Mouse (Mus musculus) forebrain, embryonic 12.5 days (tissue): Measurements from ENCODE around the gene Osgin1. TPM values are rescaled to one million over a fixed set of nuclear protein-coding genes. Genes with fewer than 3 reads are reported as not detected.

Source experiments
- ATAC-seq: fragments of 200-750 bp; cut with Nextera tagmentation; 2 replicates; pipeline ENCODE4 v1.8.0; 2017; ENCODE audit warnings: moderate TSS enrichment; ENCODE audit not compliant: low FRiP score
- H3K27ac ChIP-seq: fragments of 300-500 bp; sonication (generic); 2 replicates; pipeline ENCODE4 v1.5.1; 2016; ENCODE audit warnings: mild to moderate bottlenecking
- H3K27me3 ChIP-seq: fragments of 300-500 bp; sonication (generic); 2 replicates; pipeline ENCODE4 v1.6.1; 2016; ENCODE audit warnings: mild to moderate bottlenecking
- H3K36me3 ChIP-seq: fragments of 300-500 bp; sonication (generic); replicated peaks from 2 replicates; pipeline ENCODE4 v1.6.1; 2016; ENCODE audit warnings: mild to moderate bottlenecking
- H3K4me1 ChIP-seq: fragments of 300-500 bp; sonication (generic); 2 replicates; pipeline ENCODE4 v1.6.1; 2016
- H3K4me2 ChIP-seq: fragments of 300-500 bp; sonication (generic); 2 replicates; pipeline ENCODE4 v1.6.1; 2016; ENCODE audit warnings: mild to moderate bottlenecking, moderate library complexity
- H3K4me3 ChIP-seq: fragments of 300-500 bp; sonication (generic); replicated peaks from 2 replicates; pipeline ENCODE4 v1.5.1; 2016; ENCODE audit warnings: mild to moderate bottlenecking
- H3K9ac ChIP-seq: fragments of 300-500 bp; sonication (generic); 2 replicates; pipeline ENCODE4 v1.6.1; 2016; ENCODE audit warnings: mild to moderate bottlenecking
- H3K9me3 ChIP-seq: fragments of 300-500 bp; sonication (generic); 2 replicates; pipeline ENCODE4 v1.6.1; 2016
- WGBS: fragments of 180-500 bp; shearing (Covaris S2); methylation state at CpG from one replicate; pipeline ENCODE4 v1.1.7; 2016; 5-methylcytosine and 5-hydroxymethylcytosine counted together
- polyA plus RNA-seq: library from polyadenylated mRNA; unstranded; fragments of >200 nt; fragmentation: Nextera tagmentation; extraction: Ambion mirVana; gene quantifications from 2 replicates; pipeline ENCODE4 v1.2.1, GENCODE M21; 2016

Gene Osgin1
- polyA plus RNA-seq, 1 experiment from 2014 or later: 0.13 TPM

- Histone ChIP-seq H3K4me2 (no peak overlapping the region), H3K9ac (no peak overlapping the region), H3K9me3 (no peaks in the 10 kb centered on the region), H3K36me3 (no peaks in the 10 kb centered on the region), H3K4me3 (no peak overlapping the region), H3K27ac (no peak overlapping the region), H3K27me3 (no peaks in the 10 kb centered on the region), H3K4me1 (peaks cover 4% of the 10 kb centered on the region; the same call in 1 of the 2 replicates)
- WGBS: 87% methylated on average over 6 of the region's 6 CpGs
- ATAC-seq: no peak
These were observed 7.7 kb upstream of the Osgin1 start for GRCm38 (mm10) chr8:119426069-119426735.

GRCm38 (mm10) chr8:119427634-119428349, 6.1 kb upstream of the Osgin1 start:
- H3K4me2 ChIP-seq: no peak overlapping the region
- no peaks in the 10 kb centered on the region for H3K4me1 ChIP-seq
- H3K9me3 ChIP-seq: no peaks in the 10 kb centered on the region
- no peak overlapping the region for H3K27ac ChIP-seq
- no peaks in the 10 kb centered on the region for H3K36me3 ChIP-seq
- no peaks in the 10 kb centered on the region for H3K27me3 ChIP-seq
- no peak overlapping the region for H3K9ac ChIP-seq
- WGBS: 80% methylated on average over 12 of the region's 12 CpGs
- no peak for ATAC-seq
- H3K4me3 ChIP-seq: no peak overlapping the region

GRCm38 (mm10) chr8:119428350-119428740, 5.6 kb upstream of the Osgin1 start:
- WGBS: 73% methylated on average over 7 of the region's 7 CpGs
- Histone ChIP-seq H3K4me1 (no peaks in the 10 kb centered on the region), H3K4me2 (no peak overlapping the region), H3K27ac (no peak overlapping the region), H3K36me3 (no peaks in the 10 kb centered on the region), H3K4me3 (no peak overlapping the region), H3K9me3 (no peaks in the 10 kb centered on the region), H3K9ac (no peak overlapping the region), H3K27me3 (no peaks in the 10 kb centered on the region)
- ATAC-seq: no peak

GRCm38 (mm10) chr8:119428766-119429327, 5.1 kb upstream of the Osgin1 start:
- no peak overlapping the region for H3K9ac ChIP-seq
- no peak overlapping the region for H3K4me2 ChIP-seq
- no peaks in the 10 kb centered on the region for H3K36me3 ChIP-seq
- H3K4me3 ChIP-seq: no peak overlapping the region
- no peaks in the 10 kb centered on the region for H3K27me3 ChIP-seq
- ATAC-seq: no peak
- H3K4me1 ChIP-seq: no peaks in the 10 kb centered on the region
- 89% methylated on average over 5 of the region's 5 CpGs for WGBS
- H3K27ac ChIP-seq: no peak overlapping the region
- H3K9me3 ChIP-seq: no peaks in the 10 kb centered on the region

GRCm38 (mm10) chr8:119429552-119429951, 4.4 kb upstream of the Osgin1 start:
- no peaks in the 10 kb centered on the region for H3K27me3 ChIP-seq
- H3K36me3 ChIP-seq: no peaks in the 10 kb centered on the region
- ATAC-seq: no peak
- no peak overlapping the region for H3K27ac ChIP-seq
- no peak overlapping the region for H3K4me3 ChIP-seq
- no peak overlapping the region for H3K9ac ChIP-seq
- H3K4me1 ChIP-seq: no peaks in the 10 kb centered on the region
- no peak overlapping the region for H3K4me2 ChIP-seq
- WGBS: 87% methylated on average over 3 of the region's 3 CpGs
- no peaks in the 10 kb centered on the region for H3K9me3 ChIP-seq

- H3K9ac ChIP-seq: no peak overlapping the region
- no peaks in the 10 kb centered on the region for H3K36me3 ChIP-seq
- no peaks in the 10 kb centered on the region for H3K4me1 ChIP-seq
- H3K27ac ChIP-seq: no peak overlapping the region
- H3K4me2 ChIP-seq: no peak overlapping the region
- no peaks in the 10 kb centered on the region for H3K27me3 ChIP-seq
- H3K4me3 ChIP-seq: no peak overlapping the region
- ATAC-seq: no peak
- WGBS: 80% methylated on average over 8 of the region's 8 CpGs
- H3K9me3 ChIP-seq: no peaks in the 10 kb centered on the region
These were observed 3.7 kb upstream of the Osgin1 start for GRCm38 (mm10) chr8:119430250-119430649.

GRCm38 (mm10) chr8:119430690-119431089, 3.2 kb upstream of the Osgin1 start:
- no peaks in the 10 kb centered on the region for H3K36me3 ChIP-seq
- H3K9ac ChIP-seq: no peak overlapping the region
- no peaks in the 10 kb centered on the region for H3K27me3 ChIP-seq
- no peak overlapping the region for H3K4me2 ChIP-seq
- no peak for ATAC-seq
- 84% methylated on average over 7 of the region's 7 CpGs for WGBS
- no peak overlapping the region for H3K27ac ChIP-seq
- H3K4me1 ChIP-seq: no peaks in the 10 kb centered on the region
- H3K9me3 ChIP-seq: no peaks in the 10 kb centered on the region
- H3K4me3 ChIP-seq: no peak overlapping the region

- Histone ChIP-seq H3K4me1 (peaks cover 5% of the 10 kb centered on the region; the same call in 1 of the 2 replicates), H3K27me3 (no peaks in the 10 kb centered on the region), H3K4me3 (no peak overlapping the region), H3K9ac (no peak overlapping the region), H3K4me2 (no peak overlapping the region), H3K9me3 (no peaks in the 10 kb centered on the region), H3K27ac (no peak overlapping the region), H3K36me3 (no peaks in the 10 kb centered on the region)
- WGBS: 50% methylated on average over 3 of the region's 3 CpGs
- no peak for ATAC-seq
These were observed 1.6 kb upstream of the Osgin1 start for GRCm38 (mm10) chr8:119432372-119432771.

- 81% methylated on average over 6 of the region's 6 CpGs for WGBS
- Histone ChIP-seq H3K4me2 (no peak overlapping the region), H3K9ac (no peak overlapping the region), H3K9me3 (no peaks in the 10 kb centered on the region), H3K4me1 (peaks cover 5% of the 10 kb centered on the region; the same call in 1 of the 2 replicates), H3K36me3 (no peaks in the 10 kb centered on the region), H3K27ac (no peak overlapping the region), H3K4me3 (no peak overlapping the region), H3K27me3 (no peaks in the 10 kb centered on the region)
- ATAC-seq: no peak
These were observed 645 bp downstream of the Osgin1 start for GRCm38 (mm10) chr8:119434569-119434968.

GRCm38 (mm10) chr8:119435527-119435926, 1.6 kb downstream of the Osgin1 start:
- H3K36me3 ChIP-seq: no peaks in the 10 kb centered on the region
- no peak overlapping the region for H3K9ac ChIP-seq
- no peak for ATAC-seq
- 83% methylated on average over 7 of the region's 7 CpGs for WGBS
- no peak overlapping the region for H3K4me2 ChIP-seq
- no peak overlapping the region for H3K4me3 ChIP-seq
- H3K27me3 ChIP-seq: 0 out of 2 replicates have a peak, but pooled peaks cover 5% of the 10 kb centered on the region
- no peaks in the 10 kb centered on the region for H3K9me3 ChIP-seq
- H3K27ac ChIP-seq: no peak overlapping the region
- peaks cover 11% of the 10 kb centered on the region for H3K4me1 ChIP-seq

GRCm38 (mm10) chr8:119436331-119436730, 2.4 kb downstream of the Osgin1 start:
- Histone ChIP-seq H3K4me2 (no peak overlapping the region), H3K9ac (no peak overlapping the region), H3K27ac (no peak overlapping the region), H3K9me3 (no peaks in the 10 kb centered on the region), H3K4me3 (no peak overlapping the region), H3K4me1 (peaks cover 17% of the 10 kb centered on the region), H3K27me3 (0 out of 2 replicates have a peak, but pooled peaks cover 10% of the 10 kb centered on the region), H3K36me3 (no peaks in the 10 kb centered on the region)
- ATAC-seq: no peak
- 89% methylated on average over 10 of the region's 10 CpGs for WGBS

- WGBS: 31% methylated on average over 9 of the region's 9 CpGs
- Histone ChIP-seq H3K4me1 (peaks cover 17% of the 10 kb centered on the region), H3K27me3 (peaks cover 16% of the 10 kb centered on the region; the same call in 1 of the 2 replicates), H3K4me2 (no peak overlapping the region), H3K4me3 (no peak overlapping the region), H3K27ac (no peak overlapping the region), H3K9me3 (no peaks in the 10 kb centered on the region), H3K36me3 (no peaks in the 10 kb centered on the region), H3K9ac (no peak overlapping the region)
- ATAC-seq: no peak
These were observed 3.0 kb downstream of the Osgin1 start for GRCm38 (mm10) chr8:119436933-119437332.
